29 mouse cellular contexts compared by ENCODE assay signal in genomic region chr1:152587431-152587830, GRCm38 (mm10).
A peak's percentile ranks its signal among the peaks of the same experiment; 100 is the strongest.
DNase-seq lines count a peak whose midpoint lies in the region; ATAC-seq and TF ChIP-seq lines count a peak whose summit lies in the region.
"Had no signal": no experiment of that assay in that cellular context is flagged by ENCODE, and none has a peak within 500 bp of the region (broad histone marks: within the 10 kb centered on the region; RNA-seq: fewer than 3 reads in every experiment).

No protein-coding gene starts in this region.

- H3K27ac ChIP-seq in heart, adult 2 months = peak overlapping the region; percentile 27; the same call in 1 of the 2 replicates
- peak overlapping the region; percentile 18; the same call in 1 of the 2 replicates for H3K27ac ChIP-seq in embryonic facial prominence, embryonic 12.5 days
- peak overlapping the region; percentile 54; the same call in 1 of the 2 replicates for H3K27ac ChIP-seq in embryonic fibroblast, embryonic 13.5 days (ENCODE audit: insufficient read depth, low read length)
- H3K27ac ChIP-seq in limb, embryonic 13.5 days = peak overlapping the region; percentile 17; the same call in 1 of the 2 replicates
- H3K27ac ChIP-seq: hindbrain, embryonic 13.5 days; lung, embryonic 15.5 days; midbrain, embryonic 15.5 days; neural tube, embryonic 15.5 days had no signal

- H3K4me2 ChIP-seq in embryonic facial prominence, embryonic 12.5 days (replicated peaks) = no peak overlapping the region
- H3K4me2 ChIP-seq in limb, embryonic 13.5 days (replicated peaks) = peak overlapping the region; percentile 25; the same call in 1 of the 2 replicates
- H3K4me2 ChIP-seq: heart, embryonic 12.5 days; hindbrain, embryonic 13.5 days; liver, embryonic 11.5 days; lung, embryonic 15.5 days; midbrain, embryonic 15.5 days; neural tube, embryonic 15.5 days had no signal

- TF ChIP-seq CTCF in heart, adult 2 months (IDR thresholded peaks at IDR 0.05) = no peak
- no peak for TF ChIP-seq CTCF in embryonic fibroblast, embryonic 13.5 days (IDR thresholded peaks at IDR 0.05; ENCODE audit: borderline replicate concordance, insufficient read depth, low read length)

- no peak for DNase-seq in heart, adult 2 months
- DNase-seq in heart, adult 18-20 months = no peak
- DNase-seq in left cerebral cortex, postnatal 25 days (ENCODE audit: low spot score in 2 of 2) = no peak
- no peak for DNase-seq in testis, postnatal 10 days (ENCODE audit: low spot score)
- DNase-seq in c-Kit-positive CD71-positive TER-119-positive erythroid progenitor cells, embryonic 14.5 days (ENCODE audit: low spot score) = no peak
- DNase-seq: adrenal gland, adult 8-10 months; cerebellum, adult 11 months; cerebellum, adult 9-10 months; cerebellum, postnatal 36 days; forebrain, postnatal 0 days; gastrocnemius, postnatal 25 days; heart, adult 11 months; heart, postnatal 4 days; kidney, postnatal 14 days; layer of hippocampus, adult 9-11 months; lung, postnatal 4 days; retina, postnatal 1 day; right cerebral cortex, postnatal 25 days had no signal

- H3K9ac ChIP-seq in heart, adult 2 months (ENCODE audit: low read depth, low read length) = no peak overlapping the region
- no peak overlapping the region for H3K9ac ChIP-seq in embryonic facial prominence, embryonic 12.5 days
- no peak overlapping the region for H3K9ac ChIP-seq in limb, embryonic 13.5 days
- H3K9ac ChIP-seq: forebrain, postnatal 0 days; heart, embryonic 12.5 days; hindbrain, embryonic 13.5 days; lung, embryonic 15.5 days; midbrain, embryonic 15.5 days; neural tube, embryonic 15.5 days had no signal

- H3K4me3 ChIP-seq in heart, adult 2 months = no peak overlapping the region
- H3K4me3 ChIP-seq in embryonic facial prominence, embryonic 12.5 days = no peak overlapping the region
- no peak overlapping the region for H3K4me3 ChIP-seq in embryonic fibroblast, embryonic 13.5 days (ENCODE audit: insufficient read depth, low read length)
- no peak overlapping the region for H3K4me3 ChIP-seq in limb, embryonic 13.5 days
- H3K4me3 ChIP-seq: heart, embryonic 12.5 days; hindbrain, embryonic 13.5 days; lung, embryonic 15.5 days; midbrain, embryonic 15.5 days; neural tube, embryonic 15.5 days had no signal

- TF ChIP-seq EP300 in heart, adult 2 months (IDR thresholded peaks at IDR 0.05; ENCODE audit: insufficient read depth, low read depth, low read length) = no peak

- H3K4me1 ChIP-seq in heart, adult 2 months (ENCODE audit: control insufficient read depth, insufficient read depth, low read length) = peaks cover 32% of the 10 kb centered on the region
- H3K4me1 ChIP-seq in embryonic facial prominence, embryonic 12.5 days = peaks cover 46% of the 10 kb centered on the region
- H3K4me1 ChIP-seq in embryonic fibroblast, embryonic 13.5 days (ENCODE audit: control insufficient read depth, insufficient read depth, low read length) = peaks cover 21% of the 10 kb centered on the region
- H3K4me1 ChIP-seq in limb, embryonic 13.5 days = peaks cover 58% of the 10 kb centered on the region

- H3K27me3 ChIP-seq in heart, adult 2 months (ENCODE audit: control insufficient read depth, insufficient read depth, low read length) = no peaks in the 10 kb centered on the region
- no peaks in the 10 kb centered on the region; the same call in 1 of the 2 replicates for H3K27me3 ChIP-seq in embryonic facial prominence, embryonic 12.5 days
- H3K27me3 ChIP-seq in limb, embryonic 13.5 days = no peaks in the 10 kb centered on the region
- H3K27me3 ChIP-seq: heart, embryonic 12.5 days; hindbrain, embryonic 13.5 days; lung, embryonic 15.5 days; midbrain, embryonic 15.5 days; neural tube, embryonic 15.5 days had no signal

- intact Hi-C loops in heart, adult 2 months (cut with DNase I) = no loop called here
- intact Hi-C loops in left cerebral cortex, postnatal 25 days (cut with DNase I) = no loop called here

- H3K79me2 ChIP-seq in heart, adult 2 months (replicated peaks; ENCODE audit: control insufficient read depth, insufficient read depth, low read length) = peaks cover 6% of the 10 kb centered on the region

- ATAC-seq in embryonic facial prominence, embryonic 12.5 days (ENCODE audit: insufficient number of reproducible peaks, insufficient read depth, low FRiP score, low TSS enrichment) = no peak
- ATAC-seq in limb, embryonic 13.5 days (ENCODE audit: low FRiP score, low read depth) = no peak
- ATAC-seq: activated CD4-positive, CD25-positive, alpha-beta regulatory T cell, adult 4 months; forebrain, postnatal 0 days; intestine, embryonic 16.5 days; midbrain, embryonic 15.5 days had no signal

- H3K9me3 ChIP-seq in embryonic facial prominence, embryonic 12.5 days = no peaks in the 10 kb centered on the region
- H3K9me3 ChIP-seq in limb, embryonic 13.5 days = no peaks in the 10 kb centered on the region
- H3K9me3 ChIP-seq: heart, embryonic 12.5 days; hindbrain, embryonic 13.5 days; lung, embryonic 15.5 days; midbrain, embryonic 15.5 days; neural tube, embryonic 15.5 days had no signal

- 62% methylated on average over 3 of the region's 3 CpGs for WGBS in heart, adult 2 months
- WGBS in embryonic facial prominence, embryonic 12.5 days = 44% methylated on average over 3 of the region's 3 CpGs
- 38% methylated on average over 3 of the region's 3 CpGs for WGBS in limb, embryonic 13.5 days

- H3K36me3 ChIP-seq in heart, adult 2 months (ENCODE audit: control insufficient read depth, insufficient read depth, low read length) = peaks cover 53% of the 10 kb centered on the region
- no peaks in the 10 kb centered on the region for H3K36me3 ChIP-seq in embryonic facial prominence, embryonic 12.5 days
- H3K36me3 ChIP-seq in limb, embryonic 13.5 days = peaks cover 7% of the 10 kb centered on the region; the same call in 1 of the 2 replicates
- H3K36me3 ChIP-seq: hindbrain, embryonic 13.5 days; midbrain, embryonic 15.5 days; neural tube, embryonic 15.5 days had no signal

- TF ChIP-seq POLR2A in heart, adult 2 months (IDR thresholded peaks at IDR 0.05; ENCODE audit: insufficient read depth, low read depth, low read length) = no peak
- TF ChIP-seq POLR2A in embryonic fibroblast, embryonic 13.5 days (IDR thresholded peaks at IDR 0.05; ENCODE audit: low read depth, low read length) = no peak
